Mouse (Mus musculus) heart, postnatal 25 days (tissue): Measurements from ENCODE around the gene Hecw2. TPM values are rescaled to one million over a fixed set of nuclear protein-coding genes. Genes with fewer than 3 reads are reported as not detected.

Experiments used
- DNase-seq: peaks from one replicate; pipeline ENCODE4 v3.0.0; 2022; ENCODE audit warnings: low spot score
- intact Hi-C: fragments of 180-260 bp; cut with DNase I; formaldehyde crosslinking; loops from one replicate; pipeline ENCODE4 v1.15.1; 2025
- total RNA-seq, 2 experiments: library from RNA; stranded (reverse); gene quantifications; 2 replicates each; pipeline ENCODE4 v1.2.3; 2021

Hecw2 gene
- total RNA-seq, 2 experiments from 2014 or later: 8.7 to 11.7 TPM

DNA sequence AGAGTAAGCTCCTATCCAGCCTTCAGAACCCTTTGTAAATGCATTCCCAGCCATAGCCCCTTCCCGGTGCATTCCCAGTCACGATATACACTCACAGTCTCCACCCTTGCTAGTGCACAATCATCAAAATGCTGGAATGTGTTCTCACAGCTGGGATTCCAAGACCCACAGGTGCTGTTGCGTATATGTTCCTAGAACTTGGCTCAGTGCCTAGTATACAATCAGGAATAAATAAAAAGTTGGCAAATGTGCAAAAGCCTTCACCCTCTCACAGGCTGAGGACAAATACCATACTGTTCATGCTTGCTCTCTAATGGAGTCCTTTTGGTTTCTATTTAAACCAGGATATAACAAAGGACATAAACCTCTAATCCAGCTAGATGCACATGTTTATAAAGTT lies 283.1 kb downstream of the Hecw2 start:
- DNase-seq: no peak
- intact Hi-C loops: loop anchor here (5.0 kb wide), 2 partner anchors 340 to 470 kb away; partner anchors contain the start of gene Ccdc150

DNA sequence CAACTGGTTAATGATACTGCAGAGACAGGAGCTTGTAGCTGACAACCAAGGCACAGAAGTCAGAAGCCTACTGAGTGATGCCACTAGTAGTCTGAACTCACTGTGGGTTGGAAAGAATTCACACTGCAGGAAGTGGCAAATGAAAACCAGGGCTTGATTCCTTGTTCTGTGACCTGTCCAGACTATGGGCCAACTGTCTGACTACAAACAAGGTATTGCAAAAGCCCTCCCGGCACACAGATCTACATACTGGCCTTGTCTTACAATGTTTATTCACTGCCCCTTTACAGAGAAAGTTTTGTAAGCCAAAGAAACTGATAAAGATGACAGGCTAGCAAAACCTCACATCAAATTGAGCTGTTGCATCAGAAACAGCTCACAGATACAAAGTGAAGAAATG lies 284.7 kb downstream of the Hecw2 start:
- DNase-seq: no peak
- intact Hi-C loops: loop anchor here (5.0 kb wide), 2 partner anchors 342 to 472 kb away; partner anchors contain the start of gene Ccdc150

DNA sequence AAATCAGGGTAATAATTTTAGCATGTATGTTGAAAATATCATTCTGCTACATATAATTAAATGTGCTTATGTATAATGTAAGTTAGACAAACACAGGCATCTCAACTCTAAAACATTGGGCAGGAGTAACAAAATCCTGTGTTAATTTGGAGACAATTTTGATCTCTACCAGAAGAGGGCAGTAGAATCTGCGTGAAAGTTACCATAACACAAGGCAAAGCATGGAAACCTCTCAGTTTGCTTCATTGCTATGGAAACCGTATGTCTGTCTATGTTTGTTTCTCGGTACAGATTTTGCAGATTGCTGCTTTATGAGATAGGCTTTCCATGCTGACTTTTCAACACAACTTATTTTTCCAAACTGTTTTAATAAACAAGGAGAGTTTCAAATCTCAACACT lies 285.9 kb downstream of the Hecw2 start:
- DNase-seq: no peak
- intact Hi-C loops: loop anchor here (2.0 to 10.0 kb wide), 4 partner anchors 68 to 424 kb away; no protein-coding TSS in a partner anchor

DNA sequence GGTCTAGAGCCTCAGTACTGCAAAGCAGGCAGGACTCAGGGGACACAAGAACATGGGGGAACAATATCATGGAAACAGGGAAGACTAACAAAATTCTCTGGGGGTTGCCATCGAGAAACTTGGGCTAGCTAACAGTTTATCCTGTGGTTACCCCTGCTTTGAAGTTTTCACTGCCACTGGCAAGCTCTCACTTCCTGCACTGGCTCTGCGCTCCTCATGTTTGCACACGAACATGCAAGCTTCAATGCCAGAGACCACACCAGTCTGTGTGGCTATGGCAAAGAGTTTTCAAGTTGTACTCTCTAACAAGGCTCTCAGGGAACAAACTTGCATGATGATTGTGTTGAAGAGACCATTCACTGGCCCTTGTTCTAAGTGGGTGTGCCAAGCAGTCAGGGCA lies 288.8 kb downstream of the Hecw2 start:
- intact Hi-C loops: loop anchor here (5.0 to 10.0 kb wide), 3 partner anchors 71 to 279 kb away; no protein-coding TSS in a partner anchor
- DNase-seq: no peak

DNA sequence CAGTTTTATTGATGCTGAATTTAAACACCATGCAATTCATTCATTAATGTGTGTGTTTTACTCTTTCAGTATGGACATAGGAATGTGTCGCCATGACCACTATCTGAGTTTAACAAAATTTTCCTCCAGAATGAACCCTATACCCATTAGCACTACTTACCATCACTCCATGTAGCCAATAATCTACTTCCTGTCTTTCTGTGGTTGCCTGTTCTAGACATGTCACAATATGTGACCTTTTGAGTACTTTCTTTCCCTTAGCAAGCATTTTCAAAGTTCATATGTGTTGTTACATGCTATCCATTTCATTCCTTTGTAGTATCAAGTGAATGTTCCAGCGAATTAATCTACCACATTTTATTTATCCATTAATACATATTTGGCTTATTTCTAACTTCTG lies 294.6 kb downstream of the Hecw2 start:
- DNase-seq: no peak
- intact Hi-C loops: loop anchor here (10.0 kb wide), 1 partner anchor 284 kb away; no protein-coding TSS in a partner anchor

DNA sequence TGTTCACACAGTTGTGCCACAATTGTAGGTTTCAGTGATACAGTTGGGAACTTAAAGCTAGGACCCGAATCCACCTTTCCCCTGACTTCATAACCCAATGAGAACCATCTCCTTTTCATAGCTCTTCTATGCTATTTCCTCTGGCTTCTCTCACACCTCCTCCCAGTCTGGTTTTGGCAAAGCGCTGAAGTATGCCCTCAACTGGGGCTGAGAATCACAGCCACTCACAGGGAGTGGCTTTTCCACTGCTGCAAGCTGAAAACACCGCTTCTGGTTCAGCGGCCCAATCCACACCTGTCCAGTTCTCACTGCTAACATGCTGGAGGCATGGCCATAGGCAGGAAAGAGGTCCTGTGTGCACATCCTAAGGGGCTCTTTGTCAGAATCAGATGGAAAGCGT lies 300.7 kb downstream of the Hecw2 start:
- no peak for DNase-seq
- intact Hi-C loops: loop anchor here (5.0 kb wide), 1 partner anchor 122 kb away; no protein-coding TSS in a partner anchor

DNA sequence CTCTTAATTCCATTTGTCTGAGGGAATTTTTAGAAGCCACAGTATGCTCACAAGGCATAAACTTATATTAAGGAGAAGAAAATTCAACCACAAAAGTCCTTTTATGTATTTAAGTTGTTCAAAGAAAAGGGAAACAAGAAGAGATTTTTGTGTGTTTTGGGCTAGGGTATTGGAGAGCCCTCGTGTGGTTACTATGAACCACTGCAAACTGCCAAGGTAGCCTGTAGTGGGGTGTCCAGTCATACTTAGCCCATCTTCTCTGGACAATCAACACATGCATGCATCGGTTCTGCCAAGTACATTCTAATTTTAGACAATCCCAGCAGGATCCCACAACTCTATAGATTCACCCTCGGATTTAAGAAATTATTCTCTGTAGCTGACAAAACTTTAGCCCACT lies 304.6 kb downstream of the Hecw2 start:
- no peak for DNase-seq
- intact Hi-C loops: loop anchor here (2.0 to 5.0 kb wide), 2 partner anchors 118 to 176 kb away; no protein-coding TSS in a partner anchor

DNA sequence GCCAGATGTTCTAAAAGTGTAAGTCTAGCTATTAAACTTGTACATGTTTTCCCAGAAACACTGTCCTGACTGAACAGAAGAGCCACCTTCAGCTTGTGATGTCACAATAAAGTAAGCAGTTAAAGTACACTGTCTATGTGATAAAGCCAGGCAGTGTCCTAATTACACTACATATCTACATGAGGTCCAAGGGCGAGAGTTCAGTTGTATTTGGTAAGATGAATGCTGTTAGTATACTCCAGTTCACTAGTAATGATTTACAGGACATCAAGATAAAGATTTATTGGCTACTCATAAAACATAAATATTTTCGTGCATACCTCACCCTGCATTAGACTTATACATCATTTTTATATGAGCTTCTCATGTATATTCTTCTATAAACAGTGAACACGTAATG lies 305.2 kb downstream of the Hecw2 start:
- intact Hi-C loops: loop anchor here (2.0 to 5.0 kb wide), 2 partner anchors 118 to 175 kb away; no protein-coding TSS in a partner anchor

DNA sequence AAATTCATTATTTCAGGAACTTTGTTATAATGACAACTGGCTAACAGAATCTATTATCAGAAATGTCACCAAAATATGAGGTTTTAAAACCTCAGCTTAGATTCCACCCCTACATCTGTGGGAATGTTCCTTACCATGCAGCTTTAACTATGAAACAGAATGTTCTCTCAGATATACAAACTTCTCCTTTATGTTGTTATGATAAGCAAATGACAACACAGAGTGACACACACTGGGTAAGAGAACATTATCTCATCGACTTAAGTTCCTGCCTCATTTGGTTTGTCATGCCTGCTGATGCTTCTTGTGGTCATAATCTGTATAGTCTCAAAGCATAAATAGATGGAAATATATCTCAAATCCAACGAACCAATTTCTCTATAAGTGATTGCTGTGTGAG lies 312.5 kb downstream of the Hecw2 start:
- intact Hi-C loops: no loop called here
- no peak for DNase-seq

More for the DNA sequence above, 305.2 kb downstream of the Hecw2 start:
- DNase-seq: no peak

DNA sequence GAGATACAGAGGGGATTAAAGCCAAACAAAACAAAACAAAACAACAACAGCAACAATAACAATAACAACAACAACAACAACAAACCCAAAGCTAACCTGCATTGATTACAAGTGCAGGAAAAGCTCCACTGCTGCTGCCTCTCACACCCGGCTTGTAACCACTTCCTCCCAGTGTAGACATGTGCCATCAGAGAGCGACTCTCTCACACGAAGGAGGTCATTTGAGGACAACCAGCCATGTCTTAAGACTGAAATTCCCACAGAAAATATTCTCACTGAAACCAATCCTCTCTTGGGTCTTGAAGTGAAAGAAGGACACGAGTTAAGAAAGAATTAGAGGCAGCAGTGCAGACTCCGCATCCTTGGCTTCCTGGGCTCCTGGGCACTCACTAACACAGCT lies 319.0 kb downstream of the Hecw2 start:
- intact Hi-C loops: no loop called here
- no peak for DNase-seq

DNA sequence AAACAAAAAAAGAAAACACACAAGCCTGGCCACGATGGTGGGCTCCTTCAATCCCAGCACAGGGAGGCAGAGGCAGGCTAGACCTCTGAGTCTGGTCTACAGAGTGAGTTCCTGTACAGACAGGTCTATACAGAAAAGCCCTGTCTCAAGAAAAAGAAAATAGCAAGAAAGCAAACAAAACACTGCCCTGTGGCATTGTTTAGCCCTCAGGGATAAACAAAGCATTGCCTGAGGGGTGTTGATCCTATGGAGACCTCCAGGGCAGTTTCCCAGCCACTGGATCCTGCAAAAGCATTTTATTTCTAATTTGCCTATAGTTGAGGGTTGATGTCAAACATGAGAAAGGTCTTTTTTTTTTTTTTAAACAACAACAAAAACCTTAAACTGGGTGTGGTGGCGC lies 327.7 kb downstream of the Hecw2 start:
- intact Hi-C loops: no loop called here
- no peak for DNase-seq

DNA sequence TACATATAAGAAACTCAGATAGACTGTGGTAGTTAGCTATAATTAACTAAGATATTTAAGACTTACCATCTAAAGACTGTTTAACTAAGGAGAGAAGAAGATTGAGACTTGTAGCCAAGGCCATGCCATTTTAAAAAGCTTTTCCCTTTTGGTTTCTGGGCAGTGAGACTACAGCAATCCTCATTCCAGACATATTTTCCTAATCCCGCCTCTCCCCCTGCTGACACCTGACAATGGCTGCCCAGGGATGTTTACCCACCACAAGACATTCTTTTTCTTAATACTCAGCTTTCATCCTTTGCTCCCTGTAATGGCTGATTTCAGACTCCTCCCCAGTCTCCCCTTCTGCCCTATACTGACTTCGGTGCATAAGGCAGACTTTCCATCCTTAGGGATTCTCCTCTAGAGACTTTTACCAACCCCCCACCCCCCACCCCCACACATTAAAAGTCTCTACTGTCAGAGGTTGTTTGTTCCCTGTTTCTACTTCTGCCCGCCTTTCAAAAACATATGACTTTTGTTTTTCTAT lies 328.5 kb downstream of the Hecw2 start:
- intact Hi-C loops: no loop called here
- no peak for DNase-seq

DNA sequence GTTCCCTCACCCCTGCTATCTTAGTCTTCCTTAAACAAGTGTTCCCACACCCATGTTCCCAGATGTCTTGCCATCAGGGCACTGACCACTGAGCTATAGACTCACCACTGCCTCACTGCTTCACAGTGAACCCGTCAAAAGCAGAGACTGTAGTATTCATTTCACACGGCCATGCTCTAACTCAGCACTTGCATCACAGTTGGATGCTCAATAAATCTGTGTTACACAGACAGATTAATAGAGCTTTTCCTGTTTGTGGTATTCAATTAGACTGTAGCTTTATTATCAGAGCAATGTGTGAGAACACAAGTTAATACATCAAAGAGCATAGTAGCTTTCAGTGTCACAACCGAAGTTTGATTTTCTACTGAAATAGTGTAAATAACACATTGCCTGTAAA lies 330.9 kb downstream of the Hecw2 start:
- no peak for DNase-seq
- intact Hi-C loops: no loop called here

DNA sequence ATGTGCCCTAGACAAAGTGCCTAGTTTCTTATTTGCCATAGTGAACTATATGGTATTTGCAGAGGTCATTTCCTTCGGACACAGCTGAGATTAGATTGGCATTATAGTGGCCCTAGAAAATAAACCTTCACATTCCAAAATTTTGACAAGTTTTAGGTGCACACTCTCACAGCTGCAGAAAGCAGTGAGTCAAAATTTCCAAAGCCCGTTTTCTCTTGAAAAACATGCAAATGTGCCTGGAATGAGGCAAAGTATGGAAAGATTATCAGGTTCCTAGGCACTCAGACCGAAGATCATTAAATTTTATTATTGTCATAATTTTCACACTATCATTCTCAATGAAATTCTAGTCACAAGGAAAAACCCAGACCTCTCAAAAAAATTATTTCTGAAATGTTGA lies 334.4 kb downstream of the Hecw2 start:
- intact Hi-C loops: no loop called here

DNA sequence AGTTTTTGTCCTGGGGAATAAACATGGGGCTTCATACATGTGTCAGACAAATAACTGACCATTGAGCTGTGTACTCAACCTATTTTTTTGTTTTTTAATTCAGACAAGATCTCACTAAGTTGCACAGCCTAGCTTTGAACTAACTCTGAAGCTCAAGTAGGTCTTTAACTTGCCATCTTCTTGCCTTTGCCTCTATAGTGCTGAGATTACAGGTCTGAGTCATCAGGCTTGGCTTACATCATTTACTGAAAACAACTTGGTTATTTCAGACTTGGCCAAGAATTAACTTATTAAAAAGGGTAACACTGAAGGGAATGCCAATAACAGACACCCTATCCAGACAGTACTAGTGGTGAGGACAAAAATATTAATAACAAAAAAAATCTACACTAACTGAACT lies 335.8 kb downstream of the Hecw2 start:
- no peak for DNase-seq
- intact Hi-C loops: no loop called here

More for the DNA sequence above, 334.4 kb downstream of the Hecw2 start:
- DNase-seq: no peak

DNA sequence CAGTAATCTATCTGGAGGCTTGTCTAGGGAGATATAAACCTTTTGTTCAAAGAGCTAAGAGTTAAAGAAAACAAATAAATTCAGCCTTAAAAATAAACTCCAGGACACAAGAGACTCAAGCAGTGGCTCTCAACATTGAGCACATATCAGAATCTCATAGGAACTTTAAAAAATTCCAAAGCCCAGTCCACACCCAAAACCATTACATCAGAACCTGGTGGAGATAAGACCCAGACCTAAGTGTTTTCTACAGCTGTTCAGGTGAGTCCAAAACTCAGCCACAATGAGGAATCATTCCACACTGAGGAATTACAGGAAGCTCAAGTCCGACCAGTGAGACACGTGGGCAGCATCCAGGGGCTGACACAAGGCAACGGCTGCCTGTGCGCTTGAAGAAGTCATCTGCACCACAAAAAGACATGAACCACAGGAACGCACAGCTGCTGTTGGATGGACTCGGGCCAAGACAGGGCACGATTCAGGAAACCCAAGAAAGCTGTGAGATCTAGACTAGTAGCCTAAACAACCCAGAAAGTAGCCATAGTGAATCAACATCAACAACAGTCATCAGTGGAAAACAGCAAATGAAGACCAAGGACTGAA lies 338.4 kb downstream of the Hecw2 start:
- intact Hi-C loops: no loop called here
- no peak for DNase-seq

DNA sequence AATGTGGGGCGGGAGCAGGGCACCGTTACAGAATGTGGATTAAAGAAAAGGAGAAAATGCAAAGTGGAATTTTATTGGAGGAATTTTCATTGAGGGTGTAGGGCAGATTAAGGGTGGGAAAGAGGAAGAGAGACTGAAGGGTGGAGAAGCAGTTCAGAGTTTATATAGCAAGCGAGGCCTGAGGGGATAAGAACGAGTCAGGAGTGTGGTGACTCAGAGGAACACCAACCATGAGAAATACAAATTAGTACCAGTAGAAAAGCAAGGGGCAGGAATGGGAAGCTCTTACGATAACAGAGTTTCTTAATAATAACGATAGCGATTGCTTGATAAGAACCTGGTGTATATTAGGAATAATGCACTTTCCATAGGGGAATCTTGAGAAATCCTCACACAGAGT lies 339.2 kb downstream of the Hecw2 start:
- no peak for DNase-seq
- intact Hi-C loops: no loop called here

DNA sequence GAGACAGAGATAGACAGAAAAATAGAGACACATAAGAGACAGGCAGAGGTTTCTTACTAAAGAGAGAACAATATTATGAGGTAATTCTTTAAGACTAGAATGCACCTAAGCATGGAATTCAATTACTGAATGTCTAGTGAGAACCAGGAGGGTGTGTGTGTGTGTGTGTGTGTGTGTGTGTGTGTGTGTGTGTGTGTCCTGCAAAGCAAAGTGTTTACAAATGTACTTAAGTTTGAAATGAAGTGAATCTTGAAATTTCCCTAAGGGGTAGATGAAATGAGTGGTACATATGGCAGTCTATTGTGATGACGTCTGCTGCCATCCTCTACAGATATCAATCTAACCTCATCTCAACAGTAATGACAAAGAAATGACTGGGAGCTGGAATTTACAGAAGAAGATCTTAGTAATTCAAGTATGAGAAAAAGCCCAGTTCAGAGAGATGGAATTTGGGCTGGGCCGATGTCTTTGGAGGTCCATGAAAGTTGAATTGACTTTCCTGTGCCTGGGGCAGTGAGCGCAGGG lies 342.8 kb downstream of the Hecw2 start:
- intact Hi-C loops: loop anchor here (5.0 kb wide), 1 partner anchor 40 kb away; no protein-coding TSS in a partner anchor
- no peak for DNase-seq

DNA sequence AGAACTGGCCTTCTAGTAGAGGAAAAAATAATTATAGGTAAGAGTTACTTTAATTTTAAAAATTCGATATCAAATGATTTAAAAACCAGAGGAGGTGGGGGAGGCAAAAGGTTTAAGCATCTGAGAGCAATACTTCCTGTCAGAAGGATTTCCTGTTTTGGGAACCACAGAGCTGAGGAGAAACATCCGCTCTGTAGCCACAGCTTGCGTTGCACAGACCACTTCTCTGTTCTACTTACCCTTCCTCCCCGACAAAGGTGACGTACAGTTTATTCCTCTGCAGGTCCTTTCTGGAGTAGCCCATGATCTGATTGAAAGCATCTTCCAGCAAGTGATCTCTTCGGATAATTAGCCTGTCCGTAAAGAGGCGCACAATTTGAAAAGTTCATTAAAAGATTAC lies 343.6 kb downstream of the Hecw2 start:
- intact Hi-C loops: loop anchor here (5.0 kb wide), 1 partner anchor 39 kb away; no protein-coding TSS in a partner anchor

DNA sequence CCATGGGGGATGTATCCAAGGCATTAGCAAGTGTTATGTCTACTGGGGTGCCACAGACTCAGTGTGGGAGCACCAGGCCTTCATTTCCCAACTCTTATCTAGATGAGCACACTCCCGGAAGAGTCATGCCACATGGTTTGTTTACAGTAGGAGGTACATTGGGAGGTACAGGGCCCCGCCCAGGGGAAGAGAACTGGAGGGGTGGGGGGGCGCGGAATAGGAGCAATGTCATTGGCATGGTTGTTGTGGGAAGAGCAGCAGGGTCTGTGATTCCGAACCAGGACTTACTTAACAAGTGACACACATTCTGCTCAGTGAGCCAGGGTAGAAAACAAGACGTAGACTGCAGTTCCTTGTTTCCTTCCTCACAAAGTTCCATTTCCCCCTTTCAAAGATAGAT lies 344.1 kb downstream of the Hecw2 start:
- peak; percentile 7 for DNase-seq

More for the DNA sequence above, 343.6 kb downstream of the Hecw2 start:
- DNase-seq: peak; percentile 21

DNA sequence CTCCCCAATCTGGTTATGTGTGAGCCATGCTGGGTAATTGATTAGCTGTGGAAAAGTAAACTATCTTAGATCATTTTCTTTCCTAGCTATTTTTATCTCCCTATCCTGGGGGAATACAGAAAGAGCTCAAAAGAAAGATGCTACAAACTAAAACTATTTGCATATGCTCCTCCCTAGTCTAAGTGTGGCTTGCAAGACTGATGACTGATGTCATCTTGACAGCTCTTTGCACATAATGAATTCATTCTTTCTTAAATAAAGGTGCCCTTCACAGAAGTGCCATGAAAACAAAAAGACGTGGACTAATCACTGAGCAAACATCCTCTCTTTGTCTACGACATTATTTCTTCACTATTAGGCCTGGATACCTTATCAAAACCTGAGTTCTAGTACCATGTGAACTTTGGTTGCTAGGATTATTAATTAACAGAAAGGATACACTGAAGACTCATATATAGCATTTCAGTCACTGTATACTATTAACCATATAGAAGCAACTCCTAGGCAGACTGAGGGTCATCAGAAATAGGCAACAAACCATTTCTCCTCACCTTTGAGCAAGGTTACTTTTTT lies 348.2 kb downstream of the Hecw2 start:
- intact Hi-C loops: no loop called here
- DNase-seq: no peak

More for the DNA sequence above, 344.1 kb downstream of the Hecw2 start:
- intact Hi-C loops: loop anchor here (5.0 kb wide), 1 partner anchor 39 kb away; no protein-coding TSS in a partner anchor
